Mouse (Mus musculus): ENCODE data around the gene Six5.

GRCm38 (mm10) chr7:19109565-19109964 is 15.2 kb downstream of the Six5 start:
- TF ChIP-seq POLR2A (IDR thresholded peaks at IDR 0.05; ENCODE audit: low read depth, low read length) (no peak), CTCF (IDR thresholded peaks at IDR 0.05; ENCODE audit: extremely low read depth, insufficient read depth, insufficient read length, insufficient replicate concordance) (no peak)

Measured in spleen, adult 2 months (tissue).